Mouse (Mus musculus) testis, adult 2 months (tissue): ENCODE data around the gene 4930507D05Rik.

Experiments
- CTCF ChIP-seq: fragments of 200-500 bp; IDR thresholded peaks from 2 replicates; pipeline ENCODE4 v1.5.1; 2012; ENCODE audit warnings: low read depth, mild to moderate bottlenecking, inconsistent platforms, low read length, moderate library complexity; ENCODE audit not compliant: control insufficient read depth, insufficient read depth, insufficient replicate concordance
- POLR2A ChIP-seq: fragments of 200-500 bp; IDR thresholded peaks from 2 replicates; pipeline ENCODE4 v1.6.1; 2012; ENCODE audit warnings: low read depth, mild to moderate bottlenecking, inconsistent platforms, low read length, moderate library complexity; ENCODE audit not compliant: control insufficient read depth

- no peak for TF ChIP-seq CTCF
- TF ChIP-seq POLR2A, result no peak
These were observed 36.2 kb upstream of the 4930507D05Rik start for GRCm38 (mm10) chr10:62412906-62413605.
